Mouse (Mus musculus) inflammation-experienced regulatory T-cells, adult 16 weeks (primary cell): ENCODE results near the gene Mtcl1. TPM values are rescaled to one million over a fixed set of nuclear protein-coding genes. Genes with fewer than 3 reads are reported as not detected.

Experiments
- polyA plus RNA-seq: library from polyadenylated mRNA; unstranded; fragments of 100-300 nt; shearing (Covaris generic); gene quantifications from one replicate; pipeline ENCODE4 v1.2.1, GENCODE M21; 2017

The Mtcl1 gene
- polyA plus RNA-seq = not detected

DNA sequence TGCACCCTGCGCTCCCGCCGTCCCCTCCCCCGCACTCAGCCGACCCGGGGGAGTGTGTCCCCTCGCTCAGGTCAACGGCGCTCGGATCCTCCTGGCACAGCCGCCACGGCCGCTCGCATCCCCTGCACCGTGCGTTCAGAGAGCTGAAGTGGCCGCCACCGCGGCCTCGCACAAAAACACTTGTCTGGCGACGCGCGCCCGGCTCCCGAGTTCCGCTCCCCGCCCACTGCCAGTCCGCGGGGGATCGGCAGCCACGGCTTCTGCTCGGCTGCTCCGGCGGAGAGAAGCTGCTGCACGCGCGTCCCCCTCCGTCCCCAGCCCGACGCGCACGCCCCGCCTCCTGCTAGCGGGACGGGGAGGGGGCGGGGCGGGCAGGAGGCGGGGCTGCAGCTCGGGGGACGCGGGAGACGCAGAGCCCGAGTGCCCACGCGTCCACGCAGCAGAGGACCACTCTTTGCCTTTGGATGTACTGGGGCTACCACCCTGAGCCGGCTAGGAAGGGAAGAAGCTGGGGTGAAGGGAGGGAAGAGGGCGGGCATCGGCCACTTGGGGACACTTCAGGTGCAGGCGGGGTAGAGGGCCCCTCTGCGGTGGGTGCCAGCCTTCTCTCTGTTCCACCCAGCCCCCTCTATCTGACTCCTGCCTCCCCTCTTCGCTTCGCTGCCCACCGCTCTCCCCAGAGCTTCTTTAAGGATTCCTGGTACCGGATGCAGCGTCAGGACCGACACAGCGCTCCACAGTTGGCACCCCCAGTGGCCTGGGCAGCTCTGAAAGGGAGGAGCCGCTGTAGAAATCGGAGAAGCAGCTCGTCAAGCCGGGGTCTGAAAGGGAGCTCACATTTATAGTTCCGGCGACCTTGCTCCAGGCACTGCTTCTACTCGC lies at the start of gene Mtcl1:
TSS of gene Mtcl1 (minus strand) at position 291 of the 882 bp plus-strand sequence.

Other genes starting within 250 kb of the Mtcl1 start
- gene Rab12, start 70.0 kb upstream of the Mtcl1 start, polyA plus RNA-seq = 6.7 TPM
- gene Themis3, start 144.9 kb upstream of the Mtcl1 start, polyA plus RNA-seq = not detected